Mouse (Mus musculus) spleen, adult 12 weeks (tissue): ENCODE measurements around the gene Zan.

Experiments used
- DNase-seq: peaks from one replicate; pipeline ENCODE4 v3.0.0; 2022; ENCODE audit warnings: low spot score

Zan gene

DNA sequence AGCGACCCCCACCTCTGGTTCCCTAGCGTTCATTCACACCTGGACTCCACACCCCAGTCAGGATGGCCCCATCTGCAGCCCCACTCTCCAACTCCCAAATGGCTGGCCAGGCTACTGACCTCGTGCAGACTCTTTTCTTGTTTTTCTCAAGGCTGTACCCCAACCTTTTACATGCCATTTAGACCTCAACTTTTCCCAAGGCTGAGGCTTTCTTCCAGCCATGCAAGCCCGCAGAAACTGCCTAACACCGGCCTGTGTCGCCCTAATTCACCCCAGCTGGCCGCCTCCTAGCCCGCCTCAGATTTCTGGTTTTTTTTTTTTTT is 125.8 kb downstream of the Zan start:
- DNase-seq, result no peak

DNA sequence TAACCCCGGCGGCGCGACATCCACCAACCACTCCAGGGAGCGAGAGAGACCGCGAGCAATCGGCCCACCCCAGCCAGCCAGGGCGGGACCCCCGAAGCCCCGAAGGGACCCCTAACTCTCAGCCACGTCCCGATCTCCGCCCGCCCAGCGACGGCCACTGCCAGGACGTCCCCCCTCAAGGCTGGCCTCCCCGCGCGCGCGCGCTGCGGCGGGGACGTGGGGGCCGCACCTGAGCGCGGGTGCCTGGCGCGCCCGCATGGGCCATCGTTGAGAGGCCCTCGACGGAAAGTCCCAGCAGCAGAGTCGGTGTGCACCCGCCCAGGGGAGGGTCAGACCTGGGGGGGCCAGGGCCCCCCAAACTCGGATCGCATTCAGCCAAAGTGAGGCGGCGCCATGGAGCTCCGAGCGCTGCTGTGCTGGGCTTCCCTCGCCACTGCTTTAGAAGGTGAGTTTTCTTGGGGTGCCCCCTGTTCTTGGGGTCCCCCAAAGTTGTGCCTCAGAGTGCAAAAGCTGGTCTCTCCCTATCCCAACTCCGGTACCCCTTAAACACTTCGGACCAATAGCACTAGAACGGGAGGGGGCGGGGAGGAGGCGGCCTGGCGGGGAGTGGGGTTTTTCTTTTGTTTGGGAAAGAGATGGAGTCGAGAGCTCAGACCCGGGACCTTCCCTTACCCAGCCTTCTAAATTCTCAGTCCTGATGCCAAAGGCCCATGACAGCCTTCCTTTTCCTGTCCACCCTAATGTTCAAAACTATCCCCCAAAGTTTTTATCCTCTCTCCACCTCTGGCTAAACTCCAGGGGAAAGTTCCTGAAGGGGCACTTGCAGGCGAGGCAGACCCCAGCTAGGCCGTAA is 126.4 kb downstream of the Zan start:
- DNase-seq, result no peak

- DNase-seq, result no peak
These were observed 127.3 kb downstream of the Zan start, which contains the start of gene Ephb4 for GRCm38 (mm10) chr5:137349384-137350204. Ephb4 (plus strand) TSS chr5:137350109.

- no peak for DNase-seq
These were observed 128.1 kb downstream of the Zan start for GRCm38 (mm10) chr5:137348482-137349383.

- DNase-seq, result no peak
These were observed 129.0 kb downstream of the Zan start for GRCm38 (mm10) chr5:137347856-137348255.

- no peak for DNase-seq
These were observed 129.9 kb downstream of the Zan start for GRCm38 (mm10) chr5:137346983-137347382.

DNA sequence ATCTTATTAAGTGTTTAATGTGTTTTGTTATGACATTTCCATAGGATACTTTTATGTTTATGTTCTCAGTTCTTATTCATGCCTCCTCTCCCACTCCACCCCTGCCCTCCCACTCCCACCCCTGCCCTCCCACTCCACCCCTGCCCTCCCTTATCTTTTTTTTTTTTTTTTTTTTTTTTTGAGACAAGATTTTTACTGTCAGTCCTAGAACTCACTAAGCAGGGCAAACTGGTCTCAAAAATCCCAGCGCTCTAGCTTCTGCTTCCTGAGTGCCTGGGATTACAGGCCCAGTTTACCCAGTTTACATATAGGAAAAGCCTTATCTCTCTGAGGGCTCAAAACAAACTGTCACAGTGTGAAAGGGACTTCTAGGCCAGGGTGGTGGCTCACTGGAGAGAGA is 130.5 kb downstream of the Zan start:
- no peak for DNase-seq

DNA sequence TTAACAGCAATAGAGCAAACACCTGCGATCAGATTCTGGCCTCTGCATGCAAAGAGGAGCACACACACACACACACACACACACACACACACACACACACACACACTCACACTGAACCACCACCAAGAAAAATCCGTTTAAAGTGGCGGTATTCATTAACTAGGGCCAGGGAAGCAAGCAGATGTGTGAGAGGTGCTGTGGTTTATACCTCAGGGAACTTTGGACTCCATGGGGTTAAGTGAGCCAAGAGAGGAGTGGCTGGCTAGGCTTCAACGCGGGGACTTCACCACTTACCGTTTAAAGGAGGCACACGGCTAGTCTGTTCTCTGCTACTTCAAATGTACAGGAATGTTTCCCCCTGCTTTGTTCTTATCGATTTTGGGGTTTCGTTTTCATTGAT is 131.0 kb downstream of the Zan start:
- no peak for DNase-seq

DNA sequence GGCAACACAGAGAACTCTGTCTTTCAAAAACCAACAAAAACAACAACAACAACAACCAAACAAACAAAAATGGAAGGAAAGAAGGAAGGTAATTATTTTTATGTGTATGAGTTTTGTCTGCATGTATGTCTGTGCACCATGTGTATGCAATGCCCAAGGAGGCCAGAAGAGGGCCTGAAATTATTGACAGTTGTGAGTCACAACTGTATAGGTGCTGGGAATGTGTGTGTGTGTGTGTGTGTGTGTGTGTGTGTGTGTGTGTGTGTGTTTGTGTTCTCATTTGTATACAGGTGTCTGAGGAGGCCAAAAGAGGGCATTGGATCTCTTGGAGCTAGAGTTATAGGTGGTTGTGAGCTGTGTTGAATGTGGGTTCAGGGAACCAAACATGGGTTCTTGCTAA is 133.0 kb downstream of the Zan start:
- DNase-seq, result no peak

DNA sequence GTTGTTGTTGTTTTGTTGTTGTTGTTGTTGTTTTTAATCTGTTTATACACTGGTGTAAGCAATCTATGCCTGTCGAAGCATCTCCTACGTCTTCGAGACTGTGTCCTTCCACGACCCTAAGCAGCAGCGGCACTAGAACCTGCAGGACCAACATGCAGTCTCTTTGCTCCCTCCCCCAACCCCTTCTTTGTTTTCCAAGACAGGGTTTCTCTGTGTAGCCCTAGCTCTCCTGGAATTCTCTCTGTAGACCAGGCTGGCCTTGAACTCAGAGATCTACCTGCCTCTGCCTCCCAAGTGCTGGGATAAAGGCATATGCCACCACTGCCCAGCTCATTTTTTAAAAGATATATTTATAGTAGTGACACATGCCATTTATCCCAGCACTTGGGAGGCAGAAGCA is 133.5 kb downstream of the Zan start:
- DNase-seq, result no peak

DNA sequence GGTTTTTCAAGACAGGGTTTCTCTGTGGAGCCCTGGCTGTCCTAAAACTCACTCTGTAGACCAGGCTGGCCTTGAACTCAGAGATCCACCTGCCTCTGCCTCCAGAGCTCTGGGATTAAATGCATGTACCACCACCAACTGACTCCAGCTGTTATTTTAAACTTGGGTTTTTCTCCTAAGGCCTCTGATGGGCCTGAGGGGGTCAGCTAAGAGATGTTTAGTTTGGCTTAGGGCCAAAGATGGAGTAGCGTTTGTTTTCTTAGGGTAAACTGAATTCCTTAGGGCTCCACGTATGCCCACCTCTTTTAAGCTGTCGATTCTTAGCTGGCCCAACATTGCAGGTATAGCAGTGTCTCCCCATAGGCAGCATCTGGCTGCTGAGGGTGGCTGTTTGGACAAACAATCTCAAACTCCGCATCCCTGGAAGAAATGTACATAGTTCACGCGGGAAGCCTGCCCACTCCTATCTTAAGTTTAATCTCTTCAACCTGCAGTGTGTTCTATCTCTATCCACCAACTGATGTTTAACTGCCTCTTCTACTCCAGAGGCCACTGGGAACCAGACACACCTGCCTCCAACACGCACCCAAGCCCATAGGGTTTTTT is 134.4 kb downstream of the Zan start:
- DNase-seq, result no peak

DNA sequence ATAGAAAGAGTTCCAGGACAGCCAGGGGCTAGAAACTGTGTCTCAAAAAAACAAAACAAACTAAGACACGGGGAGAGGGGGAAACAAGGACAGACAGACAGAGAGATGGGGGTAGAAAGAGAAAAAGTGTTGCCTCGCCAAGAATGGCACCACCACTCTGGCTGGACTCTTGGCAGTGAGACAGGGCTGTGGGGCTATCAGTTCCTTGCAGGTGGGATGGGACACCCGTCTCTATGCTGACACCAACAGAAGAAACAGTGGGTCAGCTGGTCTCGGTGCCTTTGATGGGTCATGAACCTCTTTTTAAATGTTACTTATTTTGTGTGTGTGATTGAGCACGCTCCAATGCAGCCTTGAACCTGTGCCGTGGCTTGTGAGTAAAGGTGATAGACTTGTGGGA is 136.6 kb downstream of the Zan start:
- no peak for DNase-seq

- no peak for DNase-seq
These were observed 137.4 kb downstream of the Zan start for GRCm38 (mm10) chr5:137339290-137339979.

- DNase-seq, result no peak
These were observed 138.1 kb downstream of the Zan start for GRCm38 (mm10) chr5:137338663-137339289.

DNA sequence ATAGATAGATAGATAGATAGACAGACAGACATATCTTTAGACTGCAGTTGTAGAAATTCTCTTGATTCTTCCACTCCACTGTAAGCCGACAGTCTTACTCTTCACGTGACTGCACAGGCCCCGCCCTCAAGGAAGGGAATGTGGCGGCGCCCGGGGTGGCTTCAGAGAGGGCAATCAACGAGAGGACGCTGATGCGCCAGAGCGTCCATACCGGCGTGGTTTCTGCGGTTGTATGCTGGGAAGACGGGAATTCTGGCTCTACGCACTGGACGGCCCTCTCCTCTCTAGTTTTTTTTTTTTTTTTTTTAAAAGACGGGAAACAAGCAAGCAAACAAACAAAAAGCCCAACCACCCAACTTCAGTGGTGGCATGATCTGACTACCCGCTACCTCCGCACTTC is 138.6 kb downstream of the Zan start:
- DNase-seq, result peak; percentile 74

GRCm38 (mm10) chr5:137337190-137337589 is 139.7 kb downstream of the Zan start:
- DNase-seq, result no peak

DNA sequence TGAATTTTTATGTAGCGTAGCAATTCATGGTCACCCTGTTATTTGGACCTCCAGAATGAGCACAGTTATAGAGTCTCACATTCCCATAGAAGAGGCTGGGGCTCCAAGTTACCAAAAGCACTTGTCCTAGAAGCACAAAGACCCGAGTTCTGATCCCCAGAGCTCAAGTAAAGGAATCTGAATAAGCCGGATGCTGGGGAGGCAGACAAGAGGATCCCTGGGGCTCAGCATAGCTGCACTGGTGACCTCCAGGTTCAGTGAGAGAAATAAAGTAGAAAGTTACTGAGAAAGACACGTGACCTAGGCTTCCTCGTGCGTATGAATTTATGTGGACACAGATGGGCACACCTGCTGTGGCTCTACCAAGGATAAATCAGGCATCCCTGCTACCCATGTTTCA is 141.8 kb downstream of the Zan start:
- no peak for DNase-seq

DNA sequence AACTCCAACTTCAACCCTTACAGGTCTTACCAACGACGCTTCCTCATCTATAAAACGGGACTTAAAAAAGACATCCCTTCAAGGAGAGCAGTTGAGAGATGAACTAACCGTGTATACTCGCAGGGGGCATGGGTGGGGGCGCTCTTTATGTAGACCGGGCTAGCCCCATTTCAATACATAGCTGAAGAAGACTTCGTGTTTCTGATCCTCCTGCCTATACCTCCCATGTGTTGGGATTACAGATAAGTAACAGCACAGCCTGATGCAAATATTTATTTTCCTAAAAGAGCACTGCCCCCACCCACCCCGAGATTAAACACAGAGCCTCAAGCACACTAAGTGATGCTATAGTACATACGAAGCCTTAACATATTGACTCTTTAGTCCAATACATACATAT is 142.5 kb downstream of the Zan start:
- DNase-seq, result no peak

DNA sequence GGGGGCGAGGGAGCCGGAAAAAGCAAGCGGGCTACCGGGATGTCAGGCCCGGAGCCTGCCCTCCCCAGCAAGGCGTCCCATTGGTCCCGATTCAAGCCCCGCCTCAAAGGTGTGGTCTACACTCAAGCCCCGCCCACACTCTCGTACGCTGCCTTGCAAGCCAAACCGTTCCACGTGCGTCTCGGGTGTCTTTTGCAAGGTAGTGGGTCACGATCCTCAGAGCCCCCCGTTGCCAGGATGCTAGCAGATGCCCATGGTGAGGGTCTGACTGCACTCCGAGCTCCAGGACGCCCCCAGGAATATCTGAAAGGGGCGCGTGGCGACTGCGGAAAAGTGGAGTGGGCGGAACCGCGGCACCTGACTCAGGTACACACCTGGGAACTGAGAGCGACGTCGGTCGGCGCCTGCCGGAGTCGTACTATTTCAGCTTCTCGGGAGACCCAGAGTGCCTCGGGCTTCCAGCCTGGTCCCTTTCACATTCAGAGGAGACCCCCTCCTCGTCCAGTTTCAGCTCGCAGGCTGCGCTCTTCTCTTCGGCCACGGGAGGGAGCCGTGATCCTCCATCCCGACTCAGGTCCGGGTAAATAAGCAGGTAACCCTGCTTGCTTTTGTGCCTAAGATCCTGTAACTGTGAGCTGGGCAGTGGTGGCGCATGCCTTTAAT is 143.2 kb downstream of the Zan start, which contains the start of gene Slc12a9:
Gene Slc12a9 (minus strand): TSS at position 86 of the 663 bp plus-strand sequence.
- peak; percentile 85 for DNase-seq

GRCm38 (mm10) chr5:137332857-137333511 is 143.9 kb downstream of the Zan start:
- DNase-seq, result no peak
